Mouse (Mus musculus) neutrophil, adult 5-6 weeks (primary cell): Measurements from ENCODE around the gene Serinc5. TPM values are rescaled to one million over a fixed set of nuclear protein-coding genes. Genes with fewer than 3 reads are reported as not detected.
"Not testable (repeated sequence)": the region's sequence is repeated elsewhere in the genome, so short reads cannot be mapped to it uniquely, and the experiment has no call there.

Experiments
- ATAC-seq: fragments of 151-379, 151-347 bp; 2 replicates; pipeline ENCODE4 v1.8.0; 2017; ENCODE audit warnings: mild to moderate bottlenecking, moderate TSS enrichment; ENCODE audit not compliant: insufficient number of reproducible peaks, poor library complexity, low FRiP score, severe bottlenecking; ENCODE audit errors: extremely low read depth
- total RNA-seq: library from RNA; stranded (forward); fragments of 200-1000 nt; gene quantifications from 2 replicates; pipeline ENCODE4 v1.2.3, GENCODE M21; 2017

The Serinc5 gene
- total RNA-seq, 1 experiment from 2014 or later: 54.0 TPM

DNA sequence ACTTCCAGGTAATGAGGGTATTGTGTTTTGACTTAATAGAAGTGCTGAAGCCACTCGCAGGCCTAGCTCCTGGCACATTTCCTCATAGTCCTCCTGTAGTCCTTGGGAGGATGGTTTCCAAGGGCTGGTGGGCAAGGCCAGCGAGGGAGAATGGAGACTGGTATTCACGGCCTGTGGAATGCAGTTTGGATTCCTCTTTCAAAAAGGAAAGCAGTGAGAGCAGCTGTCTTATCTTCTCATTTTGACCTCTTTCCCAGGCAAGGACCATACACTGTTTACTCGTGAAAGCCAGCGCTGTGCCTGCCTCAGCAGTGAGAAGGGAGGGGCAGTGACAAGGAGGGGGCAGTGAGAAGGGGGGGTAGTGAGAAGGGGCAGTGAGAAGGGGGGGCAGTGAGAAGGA is 42.4 kb downstream of the Serinc5 start:
- no peak for ATAC-seq

DNA sequence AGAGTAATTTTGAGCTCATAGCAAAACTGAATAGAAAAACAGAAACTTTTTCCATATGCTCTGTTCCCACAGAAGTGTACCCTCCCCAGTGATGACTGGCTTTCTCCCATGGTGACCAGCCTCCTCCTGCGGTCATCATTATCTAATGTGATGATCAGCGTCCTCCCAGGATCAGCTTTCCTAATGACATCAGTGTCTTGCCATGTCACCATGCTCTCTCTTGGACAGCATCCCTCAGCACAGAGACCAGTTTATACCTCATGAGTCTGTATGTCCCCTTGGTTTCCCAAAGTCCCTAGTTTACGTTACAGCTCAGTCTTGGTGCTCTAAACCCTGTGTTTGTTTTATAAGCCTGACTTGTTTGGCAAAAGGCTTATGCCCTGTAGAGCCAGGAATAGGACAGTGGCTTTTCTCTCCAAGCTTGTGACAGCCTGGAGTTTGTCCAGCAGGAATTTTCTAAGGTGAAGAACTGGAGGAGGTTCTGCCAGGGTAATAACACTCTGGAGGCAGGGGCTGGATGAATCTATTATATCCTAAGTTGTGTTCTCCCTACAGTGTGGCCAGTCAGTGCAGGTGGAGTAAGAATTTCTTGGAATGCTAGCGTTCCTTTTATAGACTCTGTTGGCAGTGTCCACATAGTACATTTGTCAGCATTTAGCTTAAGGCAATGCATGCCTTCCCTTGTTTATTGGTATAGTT is 46.1 kb downstream of the Serinc5 start:
- ATAC-seq: no peak

DNA sequence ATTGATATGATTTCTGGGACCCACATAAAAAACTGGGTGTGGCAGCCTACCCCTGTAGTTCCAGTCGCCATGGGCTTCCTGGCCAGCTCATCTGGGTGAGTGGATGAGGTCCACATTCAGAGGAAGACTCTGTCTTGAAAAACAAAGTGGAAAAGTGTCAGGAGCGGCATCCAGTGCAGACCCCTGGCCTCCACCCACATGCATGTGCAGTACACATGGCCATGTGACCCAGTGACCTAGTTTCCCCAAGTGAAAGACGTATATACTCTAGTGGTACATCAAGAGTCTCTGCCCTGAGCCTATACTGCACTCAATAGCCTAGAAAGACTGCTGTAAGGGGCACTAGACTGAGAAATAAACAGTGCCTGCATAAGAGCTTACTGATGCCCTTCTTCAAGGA is 48.7 kb downstream of the Serinc5 start:
- ATAC-seq: no peak

DNA sequence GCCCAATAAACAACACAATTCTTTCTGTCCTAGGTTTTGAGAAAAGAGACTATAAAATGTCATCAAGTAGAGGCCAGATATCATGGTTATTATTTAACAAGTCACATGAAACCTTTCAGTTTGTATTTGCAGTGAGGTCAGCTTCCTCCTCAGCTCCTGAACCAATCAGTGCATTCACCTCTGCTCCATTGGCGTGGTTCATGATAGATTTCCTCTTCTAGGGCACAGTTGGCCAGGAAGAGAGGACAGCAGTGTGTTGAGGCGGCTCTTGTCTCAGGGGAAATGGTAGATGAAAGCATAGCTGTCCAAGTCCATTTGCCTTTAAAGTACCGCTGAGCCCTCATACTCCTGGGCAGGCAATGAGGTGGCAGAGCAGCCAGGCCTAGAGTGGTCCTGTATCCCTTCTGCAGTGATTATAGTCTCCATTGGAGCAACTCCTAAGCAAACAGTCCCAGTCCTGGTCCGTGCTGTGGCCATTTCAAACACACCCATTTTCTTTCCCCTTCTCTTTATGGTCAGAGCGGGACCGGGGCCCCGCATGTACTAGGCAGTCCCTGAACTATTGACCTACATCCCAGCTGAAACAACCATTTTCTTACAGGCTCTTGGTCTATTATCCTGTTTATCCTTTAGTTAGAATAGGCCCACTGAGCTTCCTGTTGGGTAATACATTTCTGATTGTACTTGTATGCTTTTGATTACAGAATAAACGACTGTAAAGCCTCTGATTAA is 51.8 kb downstream of the Serinc5 start:
- no peak for ATAC-seq

DNA sequence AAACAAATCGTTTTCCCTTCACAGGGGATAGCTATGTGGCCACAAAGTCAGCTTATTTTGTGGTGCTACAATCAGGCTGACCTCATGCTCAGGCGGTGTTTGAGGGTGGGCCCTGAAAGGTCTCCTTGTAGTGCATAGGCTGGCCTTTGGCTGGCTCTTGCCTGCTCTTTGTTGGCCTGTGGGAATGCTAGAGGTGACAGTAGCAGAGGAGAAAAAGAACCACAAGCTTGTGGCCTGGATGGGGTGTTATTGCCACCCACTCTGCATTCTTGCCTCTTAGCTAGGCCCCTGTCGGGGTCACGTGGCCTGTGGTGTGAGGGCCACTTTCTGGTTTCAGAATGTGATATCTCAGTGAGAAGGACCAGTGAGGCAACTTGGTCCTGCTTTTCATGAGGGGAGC is 54.1 kb downstream of the Serinc5 start:
- ATAC-seq: no peak

DNA sequence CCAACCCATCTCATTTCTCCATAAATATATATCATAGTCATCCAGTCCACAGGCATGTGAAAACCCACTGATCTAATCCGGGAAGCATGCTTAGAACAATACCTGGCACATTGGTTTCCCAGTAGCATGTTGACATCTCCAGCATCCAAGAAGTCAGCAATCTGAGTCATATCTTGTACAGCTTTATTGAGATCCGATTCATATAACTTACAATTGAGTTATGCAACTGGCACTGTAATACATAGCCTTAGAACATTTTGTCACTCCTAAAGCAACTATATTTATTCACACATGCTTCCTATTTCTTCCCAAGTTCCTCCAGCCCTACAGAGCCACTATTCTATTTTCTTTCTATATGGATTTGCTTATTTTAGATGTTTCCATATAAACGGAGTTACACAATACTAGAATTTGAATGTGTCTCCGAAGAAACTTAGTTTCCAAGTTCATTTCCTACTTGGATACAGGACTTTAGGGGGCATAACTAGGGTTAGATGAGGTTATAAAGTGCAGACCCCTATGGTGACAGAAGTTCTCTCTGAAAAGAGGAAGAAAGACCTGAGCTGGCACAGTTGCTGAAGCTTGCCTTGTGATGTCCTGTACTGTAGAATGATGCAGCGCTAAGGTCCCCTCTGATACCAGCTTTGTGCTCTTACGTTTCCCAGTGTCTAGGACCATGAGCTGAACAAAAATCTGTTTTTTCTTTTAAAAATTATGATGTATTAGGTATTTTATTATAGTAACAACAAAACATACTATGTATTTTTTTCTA is 57.5 kb downstream of the Serinc5 start:
- no peak for ATAC-seq

DNA sequence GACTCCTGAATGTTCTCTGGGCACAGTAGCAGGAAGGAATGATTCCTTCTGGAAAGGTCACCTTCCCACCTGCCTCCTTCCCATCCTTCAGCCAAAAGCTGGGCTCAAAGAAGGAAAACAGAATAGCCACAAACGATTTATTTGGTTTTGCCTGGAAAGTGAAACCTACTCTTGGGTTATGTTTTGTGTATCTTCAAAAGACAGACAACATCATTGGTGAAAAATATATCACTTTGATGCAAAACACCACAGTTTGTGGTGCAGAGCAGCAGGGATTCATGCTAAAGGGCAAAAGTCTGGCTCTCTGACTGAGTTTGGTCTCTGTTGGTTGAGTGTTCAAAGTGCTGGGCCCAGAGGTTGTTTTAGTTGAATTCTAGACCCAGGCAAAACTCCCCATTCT is 60.8 kb downstream of the Serinc5 start:
- no peak for ATAC-seq

DNA sequence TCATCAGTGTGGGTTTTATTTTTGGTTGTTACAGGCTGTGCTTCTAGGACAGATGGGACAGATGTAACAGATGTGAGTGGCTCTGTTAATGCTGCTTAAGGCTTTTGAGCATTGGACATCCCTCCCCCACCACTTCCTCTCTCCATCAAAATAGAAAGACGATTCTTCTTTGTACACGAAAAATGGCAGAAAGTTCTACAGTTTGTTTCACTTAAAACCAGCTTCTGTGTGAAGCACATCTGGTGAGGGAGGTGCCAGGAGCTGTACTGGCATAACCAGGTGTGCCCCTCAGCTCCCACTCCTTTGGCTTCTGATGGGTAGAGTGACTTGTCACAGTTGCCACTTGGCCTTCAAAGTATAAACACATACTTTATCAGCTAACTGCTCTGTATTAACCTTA is 63.8 kb downstream of the Serinc5 start:
- no peak for ATAC-seq

DNA sequence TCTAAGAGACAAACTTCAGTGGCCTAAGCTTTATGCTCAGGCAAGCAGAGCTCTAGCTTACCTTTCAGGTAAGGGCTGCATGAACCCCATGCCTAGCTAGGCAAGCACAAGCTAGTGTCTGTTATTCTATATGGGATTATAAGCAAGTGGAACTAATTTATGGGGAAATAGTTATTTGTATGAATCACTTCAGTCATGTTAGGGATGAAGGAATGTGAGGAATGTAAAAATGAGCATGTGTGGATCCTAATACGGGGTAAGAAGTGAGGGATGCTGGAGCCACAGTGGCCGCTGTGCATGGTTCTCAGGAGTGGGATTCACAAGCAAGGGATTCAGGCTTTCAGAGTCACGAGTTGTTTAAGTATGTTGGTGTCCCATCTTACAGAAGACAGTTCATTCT is 64.4 kb downstream of the Serinc5 start:
- ATAC-seq: no peak

DNA sequence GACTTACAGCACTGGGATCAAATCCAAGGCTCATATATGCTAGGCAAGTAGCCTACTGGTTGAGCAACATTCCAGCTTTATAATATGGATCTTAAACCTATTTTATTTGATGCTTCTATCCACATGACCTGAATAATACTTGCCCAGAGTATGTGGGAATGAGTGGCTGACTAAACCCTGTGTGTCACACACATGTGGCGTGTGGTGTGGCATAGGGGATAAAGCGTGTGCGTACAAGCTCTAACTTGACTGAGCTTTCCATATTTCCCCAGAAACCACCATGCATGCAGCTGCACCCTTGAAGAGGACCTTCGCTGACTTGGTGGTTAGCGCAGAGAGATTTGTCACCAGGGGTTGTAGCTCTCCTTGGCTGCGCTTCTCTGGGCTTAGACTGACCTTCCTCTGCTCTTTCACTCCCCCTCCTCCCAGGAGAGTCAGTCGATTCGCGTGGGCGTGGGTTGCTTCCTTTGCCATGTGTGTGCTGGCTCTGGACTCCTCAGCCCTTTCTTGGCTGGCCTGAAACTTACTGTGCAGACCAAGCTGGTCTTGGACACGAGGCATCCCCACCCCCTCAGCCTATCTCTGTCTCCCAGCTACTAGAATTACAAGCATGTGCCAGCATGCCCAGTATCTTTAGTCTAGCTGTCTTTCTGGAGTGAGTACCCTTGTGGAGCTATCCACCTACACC is 65.2 kb downstream of the Serinc5 start:
- no peak for ATAC-seq

DNA sequence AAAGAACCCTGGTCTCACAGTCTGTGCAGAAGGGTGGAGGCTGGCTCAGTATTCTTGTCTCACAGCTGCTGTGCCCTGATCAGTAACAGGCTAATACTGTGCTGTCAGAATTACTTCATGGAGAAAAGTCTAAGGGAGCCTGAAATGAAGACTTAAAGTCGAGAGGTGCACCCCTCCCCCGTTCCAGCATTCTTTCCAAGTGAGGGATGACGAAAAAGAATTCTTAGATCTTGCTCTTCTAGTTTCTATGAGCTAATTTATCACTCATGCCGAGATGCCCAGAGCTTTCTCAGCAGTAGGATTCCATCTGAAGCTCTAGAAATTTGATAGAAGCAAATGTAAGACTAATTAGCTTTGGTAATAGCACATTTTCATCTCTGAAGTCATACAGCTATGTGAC is 66.8 kb downstream of the Serinc5 start:
- no peak for ATAC-seq

DNA sequence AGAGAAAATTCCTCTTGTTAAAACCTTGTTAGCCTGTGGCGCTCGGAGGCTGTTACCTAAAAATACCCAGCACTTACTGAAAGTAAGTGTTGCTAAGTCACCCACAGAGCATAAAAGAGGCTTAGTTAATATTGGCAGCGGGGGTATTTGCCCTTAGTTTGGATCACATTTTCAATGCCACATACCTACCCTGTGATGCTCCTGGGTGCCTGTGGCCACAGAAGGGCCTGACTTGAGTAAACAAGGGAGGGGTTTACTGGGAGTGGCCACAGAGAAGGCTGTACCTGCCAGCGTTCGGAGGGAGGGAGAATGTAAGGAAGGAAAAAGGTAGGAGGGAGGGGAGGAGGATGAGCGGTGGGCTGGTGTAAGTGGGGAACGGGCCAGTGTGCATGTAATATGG is 68.8 kb downstream of the Serinc5 start:
- no peak for ATAC-seq

DNA sequence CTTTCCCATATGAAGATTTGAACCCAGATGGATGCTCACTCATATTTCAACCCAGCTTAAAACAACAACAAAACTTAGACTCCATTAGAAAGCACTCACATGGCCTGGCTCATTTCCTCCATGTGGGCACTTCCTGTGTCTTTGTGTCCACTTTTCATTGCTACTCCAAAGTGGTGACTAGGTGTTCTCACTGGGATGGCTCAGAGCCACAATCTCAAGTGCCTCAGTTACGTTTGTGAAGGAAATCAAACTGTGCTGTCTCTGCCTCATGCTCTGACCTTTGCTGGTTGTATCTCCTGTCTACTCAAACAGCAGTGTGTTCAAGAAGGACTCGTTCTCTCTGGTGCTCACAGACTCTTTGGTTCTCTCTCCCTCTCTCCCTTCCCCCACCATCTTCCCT is 70.7 kb downstream of the Serinc5 start:
- no peak for ATAC-seq

DNA sequence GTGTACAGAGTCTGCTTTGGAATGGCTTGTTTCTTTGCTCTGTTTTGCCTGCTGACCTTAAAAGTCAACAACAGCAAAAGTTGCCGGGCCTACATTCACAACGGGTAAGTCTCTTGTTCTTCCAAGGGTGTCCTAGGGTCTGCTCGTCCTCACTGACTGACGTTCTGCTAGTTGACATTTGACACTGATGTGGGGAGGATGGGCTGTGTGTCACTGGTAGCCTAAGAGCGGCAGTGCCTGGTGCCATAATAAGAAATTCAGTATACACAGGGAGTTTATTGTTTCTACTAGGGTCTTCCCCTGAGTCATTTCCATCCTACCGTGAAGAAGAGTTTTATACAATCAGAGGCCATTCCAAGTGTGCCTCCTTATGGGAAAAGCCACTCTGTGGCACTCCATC is 71.9 kb downstream of the Serinc5 start:
- no peak for ATAC-seq

DNA sequence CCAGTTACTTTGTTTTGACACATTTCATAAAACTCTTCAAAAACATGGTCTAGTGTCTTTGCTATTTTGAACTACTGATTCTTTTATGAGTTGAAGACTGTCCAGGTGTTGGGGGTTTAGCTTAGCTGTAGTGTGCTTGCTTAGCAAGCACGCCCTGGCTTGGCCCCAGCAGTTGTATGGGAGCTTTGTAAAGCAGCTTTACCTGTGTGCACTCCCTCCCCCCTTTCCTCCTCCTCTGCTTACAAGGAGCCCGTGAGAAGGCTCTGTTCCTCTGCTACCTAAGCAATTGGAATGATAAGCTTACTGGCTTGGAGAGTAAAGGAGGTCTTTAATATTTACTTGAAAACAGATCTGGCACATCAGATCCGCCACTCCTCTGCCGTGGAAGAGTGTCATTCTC is 72.6 kb downstream of the Serinc5 start:
- no peak for ATAC-seq

DNA sequence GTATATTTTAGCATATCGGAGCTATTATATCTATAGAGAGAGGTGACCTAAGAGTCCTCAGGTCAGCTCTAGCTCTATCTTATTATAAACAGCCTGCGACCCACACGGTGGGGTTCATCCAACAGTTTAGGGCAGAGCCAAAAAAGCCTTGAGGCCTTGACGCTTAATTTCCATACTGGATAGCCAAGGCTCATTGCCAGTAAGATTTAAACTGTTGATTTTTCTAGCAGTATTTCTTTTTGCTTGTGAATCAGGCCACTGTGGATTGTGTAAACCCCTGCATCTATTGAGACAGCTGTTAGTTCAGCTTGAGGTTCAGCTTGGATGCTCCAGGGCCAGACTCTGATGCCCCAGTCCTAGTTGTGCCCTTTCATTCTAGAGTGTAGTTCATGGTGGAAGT is 73.4 kb downstream of the Serinc5 start:
- ATAC-seq: no peak

DNA sequence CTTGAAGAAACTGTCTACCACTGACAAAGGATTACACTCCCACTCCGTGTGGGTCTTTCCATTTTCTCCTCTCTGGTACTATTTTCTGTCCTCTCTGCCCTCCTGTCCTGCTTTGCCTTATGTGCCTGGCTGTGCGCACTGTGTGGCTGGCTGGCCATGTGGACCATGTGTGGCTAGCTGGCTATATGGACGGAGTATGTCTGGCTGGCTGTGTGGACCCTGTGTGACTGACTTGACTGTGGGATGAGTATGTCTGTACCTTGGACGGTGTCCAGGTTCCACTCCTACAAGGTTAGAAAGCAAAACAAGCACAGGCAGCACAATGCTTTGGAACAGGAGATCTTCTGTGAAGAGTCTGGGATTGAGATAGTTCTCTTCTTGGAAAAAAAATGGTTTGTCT is 74.4 kb downstream of the Serinc5 start:
- ATAC-seq: no peak

DNA sequence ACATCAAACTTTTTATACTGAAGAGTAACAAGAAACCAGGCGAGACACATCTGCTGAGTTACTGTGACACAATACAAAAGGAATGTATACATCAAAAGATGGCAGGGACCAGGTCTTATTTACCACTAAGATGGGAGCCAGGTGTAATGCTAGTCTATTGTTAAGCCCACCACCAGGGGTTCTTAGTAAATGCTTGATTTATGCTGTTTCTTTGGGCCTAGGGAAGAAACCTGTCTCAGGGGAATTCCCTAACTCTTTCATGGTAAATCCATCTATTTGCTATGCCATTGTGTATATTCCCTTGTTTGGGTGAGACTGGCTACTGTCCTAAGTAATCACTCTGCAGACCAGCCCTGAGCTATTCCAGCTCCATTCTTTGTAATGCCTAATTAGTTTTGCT is 76.3 kb downstream of the Serinc5 start:
- ATAC-seq: not testable (repeated sequence)

DNA sequence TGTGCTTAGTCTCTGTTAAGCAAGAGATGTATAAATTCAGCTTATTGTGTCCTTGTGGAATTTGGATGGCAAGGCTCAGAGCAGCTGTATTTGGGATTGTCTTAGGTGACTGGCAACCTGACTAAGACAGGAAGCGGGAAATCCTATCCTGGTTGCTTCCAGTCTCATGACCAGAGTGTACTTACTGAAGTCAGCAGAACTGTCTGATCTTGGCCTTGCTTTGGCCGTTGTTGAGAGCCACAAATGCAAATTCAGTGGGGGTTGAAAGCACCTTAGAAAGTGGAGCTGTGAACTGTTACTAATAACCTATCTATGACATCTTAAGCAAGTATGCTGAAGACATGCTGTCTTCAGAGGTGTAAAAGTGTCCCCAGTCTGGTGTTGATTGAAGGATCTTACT is 78.2 kb downstream of the Serinc5 start:
- no peak for ATAC-seq
